In genomic region chrX:136238118-136238517, GRCm38 (mm10) we compare ENCODE assay signal across 9 mouse cellular contexts. TPM values are rescaled to one million over a fixed set of nuclear protein-coding genes. Genes with fewer than 3 reads are reported as not detected.
A peak's percentile ranks its signal among the peaks of the same experiment; 100 is the strongest.
DNase-seq lines count a peak whose midpoint lies in the region; ATAC-seq and TF ChIP-seq lines count a peak whose summit lies in the region.
"Had no signal": no experiment of that assay in that cellular context is flagged by ENCODE, and none has a peak within 500 bp of the region (broad histone marks: within the 10 kb centered on the region; RNA-seq: fewer than 3 reads in every experiment).

No protein-coding gene starts in this region.

- peak; percentile 69 for TF ChIP-seq CTCF in stomach, postnatal 0 days (IDR thresholded peaks at IDR 0.05; ENCODE audit: low read depth)

- H3K36me3 ChIP-seq in heart, embryonic 12.5 days: no peaks in the 10 kb centered on the region
- no peaks in the 10 kb centered on the region for H3K36me3 ChIP-seq in stomach, postnatal 0 days (ENCODE audit: control insufficient read depth, insufficient read depth, low read length)

- no peak for TF ChIP-seq EP300 in stomach, postnatal 0 days (optimal IDR thresholded peaks at IDR 0.05)

- intact Hi-C loops in heart, postnatal 10 days (cut with DNase I): loop anchor here (5.0 kb wide), 1 partner anchor 84 kb away; no protein-coding TSS in a partner anchor

- no peak overlapping the region for H3K9ac ChIP-seq in heart, embryonic 12.5 days
- H3K9ac ChIP-seq in stomach, postnatal 0 days (ENCODE audit: low read length): no peak overlapping the region

- H3K4me1 ChIP-seq in heart, embryonic 12.5 days (replicated peaks): no peaks in the 10 kb centered on the region
- H3K4me1 ChIP-seq in stomach, postnatal 0 days (replicated peaks; ENCODE audit: control insufficient read depth, insufficient read depth): no peaks in the 10 kb centered on the region
- H3K4me1 ChIP-seq: megakaryocyte, embryonic 14.5 days had no signal

- H3K4me2 ChIP-seq in heart, embryonic 12.5 days: no peak overlapping the region
- no peak overlapping the region for H3K4me2 ChIP-seq in stomach, postnatal 0 days (replicated peaks; ENCODE audit: low read depth)

- H3K9me3 ChIP-seq in heart, embryonic 12.5 days (replicated peaks): no peaks in the 10 kb centered on the region
- H3K9me3 ChIP-seq in stomach, postnatal 0 days (ENCODE audit: control insufficient read depth, low read length): no peaks in the 10 kb centered on the region
- H3K9me3 ChIP-seq: megakaryocyte, embryonic 14.5 days had no signal

- no peak for ATAC-seq in heart, embryonic 12.5 days (ENCODE audit: insufficient number of reproducible peaks, low FRiP score)
- ATAC-seq in stomach, postnatal 0 days (ENCODE audit: low FRiP score, low TSS enrichment): no peak

- no peaks in the 10 kb centered on the region for H3K27me3 ChIP-seq in heart, embryonic 12.5 days (replicated peaks)
- H3K27me3 ChIP-seq in stomach, postnatal 0 days (ENCODE audit: control insufficient read depth, insufficient read depth, low read length): no peaks in the 10 kb centered on the region

- WGBS in heart, embryonic 12.5 days: 54% methylated on average over 3 of the region's 3 CpGs
- WGBS in stomach, postnatal 0 days: 51% methylated on average over 3 of the region's 3 CpGs

- H3K27ac ChIP-seq in heart, embryonic 12.5 days (ENCODE audit: poor library complexity, severe bottlenecking): no peak overlapping the region
- H3K27ac ChIP-seq in stomach, postnatal 0 days (replicated peaks): no peak overlapping the region

- H3K4me3 ChIP-seq in heart, embryonic 12.5 days: no peak overlapping the region
- no peak overlapping the region for H3K4me3 ChIP-seq in stomach, postnatal 0 days (ENCODE audit: low read depth, low read length)
- H3K4me3 ChIP-seq: megakaryocyte, embryonic 14.5 days had no signal

- DNase-seq in heart, postnatal 10 days: peak; percentile 35 to 43
- DNase-seq in spleen, postnatal 10 days (ENCODE audit: low spot score in 2 of 2): peak; percentile 15 to 61
- no peak for DNase-seq in spleen, postnatal 14 days (ENCODE audit: low spot score in 2 of 2)
- DNase-seq in adrenal gland, postnatal 36 days: peak; percentile 15 to 47
- peak; percentile 47 for DNase-seq in kidney, postnatal 14 days
- DNase-seq in stomach, postnatal 0 days (ENCODE audit: low spot score): peak; percentile 27
- no peak for DNase-seq in frontal cortex, postnatal 10 days (ENCODE audit: low spot score in 2 of 2)

RNA-seq across cellular contexts. Expression of gene Tceal9, which starts 6.8 kb away (rescaled TPM):
- 100 to 1,000 TPM in 1 of 2 experiments, 10 to 100 TPM in 1; 99.6 to 103 TPM for total RNA-seq in heart, postnatal 10 days (2021)
- 543 and 559 TPM in 2 replicates for polyA plus RNA-seq in heart, embryonic 12.5 days (2016; fragmentation: Nextera tagmentation; extraction: Ambion mirVana)
- 100 to 1,000 TPM; 373 to 421 TPM for total RNA-seq in adrenal gland, postnatal 36 days (2021)
- polyA plus RNA-seq in stomach, postnatal 0 days (2015; fragmentation: Nextera tagmentation; extraction: Ambion mirVana): 315 and 344 TPM in 2 replicates

RNA-seq across cellular contexts. Expression of gene Bex1, which starts 22.8 kb away (rescaled TPM):
- 10 to 100 TPM; 30.4 to 36.3 TPM for total RNA-seq in heart, postnatal 10 days (2021)
- 208 and 215 TPM in 2 replicates for polyA plus RNA-seq in heart, embryonic 12.5 days (2016; fragmentation: Nextera tagmentation; extraction: Ambion mirVana)
- 10 to 100 TPM in 1 of 2 experiments, 1 to 10 TPM in 1; 9.7 to 14.6 TPM for total RNA-seq in adrenal gland, postnatal 36 days (2021)
- 14.2 and 14.8 TPM in 2 replicates for polyA plus RNA-seq in stomach, postnatal 0 days (2015; fragmentation: Nextera tagmentation; extraction: Ambion mirVana)

RNA-seq across cellular contexts. Expression of gene Tceal7, which starts 23.5 kb away (rescaled TPM):
- 10 to 100 TPM in 1 of 2 experiments, 1 to 10 TPM in 1; 5.3 to 19.6 TPM for total RNA-seq in heart, postnatal 10 days (2021)
- polyA plus RNA-seq in heart, embryonic 12.5 days (2016; fragmentation: Nextera tagmentation; extraction: Ambion mirVana): 9.2 and 10.6 TPM in 2 replicates
- total RNA-seq in adrenal gland, postnatal 36 days (2021): not detected
- polyA plus RNA-seq in stomach, postnatal 0 days (2015; fragmentation: Nextera tagmentation; extraction: Ambion mirVana): 0.84 and 1.4 TPM in 2 replicates

RNA-seq across cellular contexts. Expression of gene Bex3, which starts 31.9 kb away (rescaled TPM):
- total RNA-seq in heart, postnatal 10 days (2021): 10 to 100 TPM; 84.6 to 84.9 TPM
- polyA plus RNA-seq in heart, embryonic 12.5 days (2016; fragmentation: Nextera tagmentation; extraction: Ambion mirVana): 661 and 676 TPM in 2 replicates
- total RNA-seq in adrenal gland, postnatal 36 days (2021): 100 to 1,000 TPM; 126 to 285 TPM
- 174 and 185 TPM in 2 replicates for polyA plus RNA-seq in stomach, postnatal 0 days (2015; fragmentation: Nextera tagmentation; extraction: Ambion mirVana)

RNA-seq across cellular contexts. Expression of gene Tceal5, which starts 34.4 kb away (rescaled TPM):
- total RNA-seq in heart, postnatal 10 days (2021): 1 to 10 TPM; 5.6 to 6.5 TPM
- polyA plus RNA-seq in heart, embryonic 12.5 days (2016; fragmentation: Nextera tagmentation; extraction: Ambion mirVana): 17.3 and 18.1 TPM in 2 replicates
- 1 to 10 TPM in 1 of 2 experiments, not detected in 1; 1.8 TPM for total RNA-seq in adrenal gland, postnatal 36 days (2021)
- 2.7 and 3.5 TPM in 2 replicates for polyA plus RNA-seq in stomach, postnatal 0 days (2015; fragmentation: Nextera tagmentation; extraction: Ambion mirVana)

Comparison
In these comparisons a context has a peak if more than half of its experiments do, and no peak if none do; other contexts are left out.
1. DNase-seq: peak in heart, postnatal 10 days (2 of 2), spleen, postnatal 10 days (2 of 2), adrenal gland, postnatal 36 days (2 of 2), kidney, postnatal 14 days (single experiment) and stomach, postnatal 0 days (single experiment); none in spleen, postnatal 14 days (0 of 2) and frontal cortex, postnatal 10 days (0 of 2).
2. RNA of gene Tceal7, which starts 23.5 kb away (total RNA-seq): 5.3 to 19.6 TPM in heart, postnatal 10 days; not detected in adrenal gland, postnatal 36 days; every median in the first group is over 4 times any median in the second.